Mouse (Mus musculus): ENCODE measurements at regions not wholly inside any gene's neighbourhood (a gene's known extent, or its start where the extent isn't known, plus 50 kb on each side); places are given as distances from the start of the nearest gene placed in this dataset.

GRCm38 (mm10) chr11:112620916-112621315 lies 161.1 kb upstream of the Sox9 start:
- no peaks in the 10 kb centered on the region for H3K79me2 ChIP-seq (ENCODE audit: control insufficient read depth, insufficient read depth, low read length, poor library complexity)
- H3K36me3 ChIP-seq (ENCODE audit: control insufficient read depth in 1 of 2, insufficient read depth in 2 of 2, low read length in 2 of 2): no peaks in the 10 kb centered on the region
- H3K4me1 ChIP-seq (ENCODE audit: control insufficient read depth in 1 of 2, insufficient read depth in 2 of 2, low read length in 2 of 2): no peaks in the 10 kb centered on the region
- no peak overlapping the region for H3K4me3 ChIP-seq (ENCODE audit: control insufficient read depth in 1 of 2, insufficient read depth in 1 of 2, low read depth in 2 of 2, low read length in 2 of 2)
- H3K27ac ChIP-seq (ENCODE audit: control insufficient read depth, low read depth, low read length): no peak overlapping the region
- no peak overlapping the region for H3K9ac ChIP-seq (ENCODE audit: control insufficient read depth, low read depth, low read length, poor library complexity, severe bottlenecking)
- H3K9me3 ChIP-seq (replicated peaks; ENCODE audit: insufficient read depth, low read length): no peaks in the 10 kb centered on the region
- H3K27me3 ChIP-seq (ENCODE audit: control insufficient read depth in 1 of 2, insufficient read depth in 2 of 2, low read length in 2 of 2): no peaks in the 10 kb centered on the region
- TF ChIP-seq ZKSCAN1 (IDR thresholded peaks at IDR 0.05; ENCODE audit: low read depth, low read length) (no peak), ETS1 (IDR thresholded peaks at IDR 0.05; ENCODE audit: low read depth, low read length) (no peak), NRF1 (IDR thresholded peaks at IDR 0.05; ENCODE audit: insufficient read depth, low read depth, low read length, poor library complexity, severe bottlenecking) (no peak), KAT2A (conservative IDR thresholded peaks at IDR 0.05; ENCODE audit: low read depth, low read length) (no peak), POLR2AphosphoS5 (IDR thresholded peaks at IDR 0.05; ENCODE audit: borderline replicate concordance, low read depth, low read length) (no peak), JUND (IDR thresholded peaks at IDR 0.05; ENCODE audit: low read depth, low read length) (no peak), TBP (IDR thresholded peaks at IDR 0.05; ENCODE audit: low read depth, low read length) (no peak), SMC3 (IDR thresholded peaks at IDR 0.05; ENCODE audit: low read depth, low read length) (no peak), ELF1 (IDR thresholded peaks at IDR 0.05; ENCODE audit: low read depth, low read length) (no peak), MXI1 (IDR thresholded peaks at IDR 0.05; ENCODE audit: low read depth, low read length) (no peak), SIN3A (IDR thresholded peaks at IDR 0.05; ENCODE audit: low read length) (no peak), E2F4 (IDR thresholded peaks at IDR 0.05; ENCODE audit: borderline replicate concordance, low read depth, low read length) (no peak), MAZ (IDR thresholded peaks at IDR 0.05; ENCODE audit: low read depth, low read length) (no peak), CHD1 (IDR thresholded peaks at IDR 0.05; ENCODE audit: low read depth, low read length) (no peak), USF2 (IDR thresholded peaks at IDR 0.05; ENCODE audit: borderline replicate concordance in 1 of 2, insufficient read depth in 1 of 2, low read depth in 1 of 2, low read length in 2 of 2) (no peak), CHD2 (IDR thresholded peaks at IDR 0.05; ENCODE audit: low read length) (no peak), ZNF384 (IDR thresholded peaks at IDR 0.05; ENCODE audit: low read depth, low read length) (no peak), ZC3H11A (IDR thresholded peaks at IDR 0.05; ENCODE audit: low read depth, low read length) (no peak), GATA1 (IDR thresholded peaks at IDR 0.05; ENCODE audit: low read depth, low read length) (no peak)
- DNase-seq (ENCODE audit: low read depth, low spot score): no peak

DNA sequence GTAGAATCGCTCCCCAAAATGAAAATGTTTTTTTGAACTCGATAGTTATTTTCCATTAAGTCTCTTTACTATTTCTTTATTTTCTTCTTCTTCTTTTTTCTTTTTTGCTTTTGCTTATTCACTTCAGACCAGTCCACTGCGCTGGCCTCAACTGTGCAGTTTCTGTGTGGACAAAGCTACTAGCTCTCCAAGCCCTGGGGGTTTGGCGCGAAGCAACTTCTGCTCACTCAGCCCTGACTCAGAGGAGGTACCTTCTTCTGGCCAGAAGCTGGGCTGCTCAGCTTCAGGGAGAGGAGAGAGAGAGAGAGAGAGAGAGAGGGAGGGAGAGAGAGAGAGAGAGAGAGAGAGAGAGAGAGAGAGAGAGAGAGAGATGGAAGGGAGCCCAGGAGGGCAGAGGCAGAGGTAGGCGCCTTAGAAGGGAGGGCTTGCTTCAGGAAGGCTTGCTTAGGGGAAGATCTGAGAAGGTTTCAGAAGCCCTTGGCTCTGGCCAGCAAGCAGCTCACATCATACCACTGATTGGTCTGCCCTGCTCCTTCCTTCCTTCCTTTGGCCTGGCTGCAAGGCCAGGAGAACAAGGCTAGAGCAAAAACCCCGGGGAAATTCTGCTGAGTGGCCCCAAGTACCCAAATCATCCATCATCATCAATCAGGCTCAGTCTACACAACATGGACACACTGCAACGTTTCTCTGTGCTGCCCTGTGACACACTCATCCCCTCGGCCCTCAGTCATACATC lies 160.5 kb upstream of the Sox9 start:
- Histone ChIP-seq H3K36me3 (ENCODE audit: control insufficient read depth in 1 of 2, insufficient read depth in 2 of 2, low read length in 2 of 2) (no peaks in the 10 kb centered on the region), H3K9me3 (replicated peaks; ENCODE audit: insufficient read depth, low read length) (no peaks in the 10 kb centered on the region), H3K4me3 (ENCODE audit: control insufficient read depth in 1 of 2, insufficient read depth in 1 of 2, low read depth in 2 of 2, low read length in 2 of 2) (no peak overlapping the region), H3K27ac (ENCODE audit: control insufficient read depth, low read depth, low read length) (no peak overlapping the region), H3K9ac (ENCODE audit: control insufficient read depth, low read depth, low read length, poor library complexity, severe bottlenecking) (no peak overlapping the region), H3K79me2 (ENCODE audit: control insufficient read depth, insufficient read depth, low read length, poor library complexity) (no peaks in the 10 kb centered on the region), H3K27me3 (ENCODE audit: control insufficient read depth in 1 of 2, insufficient read depth in 2 of 2, low read length in 2 of 2) (no peaks in the 10 kb centered on the region), H3K4me1 (ENCODE audit: control insufficient read depth in 1 of 2, insufficient read depth in 2 of 2, low read length in 2 of 2) (no peaks in the 10 kb centered on the region)
- DNase-seq (ENCODE audit: low read depth, low spot score): no peak
- TF ChIP-seq USF2 (IDR thresholded peaks at IDR 0.05; ENCODE audit: borderline replicate concordance in 1 of 2, insufficient read depth in 1 of 2, low read depth in 1 of 2, low read length in 2 of 2) (no peak), RAD21 (IDR thresholded peaks at IDR 0.05; ENCODE audit: low read depth, low read length) (no peak), POLR2A (IDR thresholded peaks at IDR 0.05; ENCODE audit: control insufficient read depth in 1 of 2, insufficient read depth in 1 of 2, low read depth in 1 of 2, low read length in 2 of 2, poor library complexity in 1 of 2) (no peak), MXI1 (IDR thresholded peaks at IDR 0.05; ENCODE audit: low read depth, low read length) (no peak), POLR2AphosphoS2 (IDR thresholded peaks at IDR 0.05; ENCODE audit: low read length) (no peak), CHD1 (IDR thresholded peaks at IDR 0.05; ENCODE audit: low read depth, low read length) (no peak), MAX (IDR thresholded peaks at IDR 0.05; ENCODE audit: low read length) (no peak), GATA1 (IDR thresholded peaks at IDR 0.05; ENCODE audit: low read depth, low read length) (no peak)
